Mouse (Mus musculus) embryonic facial prominence, embryonic 15.5 days (tissue): ENCODE measurements around the gene Ifnab. TPM values are rescaled to one million over a fixed set of nuclear protein-coding genes. Genes with fewer than 3 reads are reported as not detected.

Experiments used
- ATAC-seq: fragments of 200-750 bp; cut with Nextera tagmentation; 2 replicates; pipeline ENCODE4 v1.8.0; 2017; ENCODE audit warnings: low read depth, moderate TSS enrichment; ENCODE audit not compliant: insufficient number of reproducible peaks, low FRiP score, low TSS enrichment
- H3K27ac ChIP-seq: fragments of 300-500 bp; sonication (generic); replicated peaks from 2 replicates; pipeline ENCODE4 v1.5.1; 2015; ENCODE audit warnings: mild to moderate bottlenecking, inconsistent platforms
- H3K27me3 ChIP-seq: fragments of 300-500 bp; sonication (generic); 2 replicates; pipeline ENCODE4 v1.6.1; 2015; ENCODE audit warnings: inconsistent platforms
- H3K36me3 ChIP-seq: fragments of 300-500 bp; sonication (generic); 2 replicates; pipeline ENCODE4 v1.6.1; 2015; ENCODE audit warnings: mild to moderate bottlenecking, inconsistent platforms
- H3K4me1 ChIP-seq: fragments of 300-500 bp; sonication (generic); 2 replicates; pipeline ENCODE4 v1.6.1; 2015; ENCODE audit warnings: inconsistent platforms
- H3K4me2 ChIP-seq: fragments of 300-500 bp; sonication (generic); replicated peaks from 2 replicates; pipeline ENCODE4 v1.6.1; 2015; ENCODE audit warnings: mild to moderate bottlenecking, inconsistent platforms
- H3K4me3 ChIP-seq: fragments of 300-500 bp; sonication (generic); replicated peaks from 2 replicates; pipeline ENCODE4 v1.5.1; 2015; ENCODE audit warnings: mild to moderate bottlenecking, inconsistent platforms
- H3K9ac ChIP-seq: fragments of 300-500 bp; sonication (generic); 2 replicates; pipeline ENCODE4 v1.6.1; 2015; ENCODE audit warnings: inconsistent platforms
- H3K9me3 ChIP-seq: fragments of 300-500 bp; sonication (generic); replicated peaks from 2 replicates; pipeline ENCODE4 v1.6.1; 2016; ENCODE audit warnings: inconsistent platforms
- WGBS: fragments of 180-500 bp; shearing (Covaris S2); methylation state at CpG from one replicate; pipeline ENCODE4 v1.1.7; 2015; 5-methylcytosine and 5-hydroxymethylcytosine counted together
- polyA plus RNA-seq: library from polyadenylated mRNA; unstranded; fragments of >200 nt; fragmentation: Nextera tagmentation; extraction: Ambion mirVana; gene quantifications from 2 replicates; pipeline ENCODE4 v1.2.1, GENCODE M21; 2015

Gene Ifnab
- not detected in 2 replicates for polyA plus RNA-seq

GRCm38 (mm10) chr4:88691259-88691658 lies at the start of gene Ifnab:
Gene Ifnab (minus strand): TSS chr4:88691359.
- WGBS: 74% methylated on average over 2 of the region's 2 CpGs
- H3K9ac ChIP-seq: no peak within 1 kb of the TSS
- no peak within 1 kb of the TSS for H3K27ac ChIP-seq

GRCm38 (mm10) chr4:88739036-88739435 lies 47.9 kb upstream of the Ifnab start:
- no peaks in the 10 kb centered on the region for H3K36me3 ChIP-seq
- WGBS: 86% methylated on average over 6 of the region's 6 CpGs
- ATAC-seq: no peak

More at GRCm38 (mm10) chr4:88691259-88691658, at the start of gene Ifnab:
- no peaks in the 10 kb centered on the region for H3K4me1 ChIP-seq
- no peaks in the 10 kb centered on the region for H3K9me3 ChIP-seq
- H3K27me3 ChIP-seq: 0 out of 2 replicates have a peak, but pooled peaks cover 2% of the 10 kb centered on the region
- H3K36me3 ChIP-seq: no peaks in the 10 kb centered on the region
- no peak for ATAC-seq
- no peak within 1 kb of the TSS for H3K4me2 ChIP-seq
- H3K4me3 ChIP-seq: no peak within 1 kb of the TSS

GRCm38 (mm10) chr4:88738480-88738879 lies 47.3 kb upstream of the Ifnab start:
- 3% methylated on average over 2 of the region's 2 CpGs for WGBS
- Histone ChIP-seq H3K4me2 (no peak overlapping the region), H3K36me3 (no peaks in the 10 kb centered on the region), H3K9ac (no peak overlapping the region), H3K9me3 (no peaks in the 10 kb centered on the region), H3K4me3 (no peak overlapping the region), H3K27ac (no peak overlapping the region), H3K27me3 (no peaks in the 10 kb centered on the region), H3K4me1 (no peaks in the 10 kb centered on the region)
- ATAC-seq: no peak

More at GRCm38 (mm10) chr4:88739036-88739435, 47.9 kb upstream of the Ifnab start:
- Histone ChIP-seq H3K4me3 (no peak overlapping the region), H3K4me1 (no peaks in the 10 kb centered on the region), H3K4me2 (no peak overlapping the region), H3K27ac (no peak overlapping the region), H3K9me3 (no peaks in the 10 kb centered on the region), H3K9ac (no peak overlapping the region), H3K27me3 (no peaks in the 10 kb centered on the region)

GRCm38 (mm10) chr4:88727324-88727723 lies 36.2 kb upstream of the Ifnab start:
- no peaks in the 10 kb centered on the region for H3K4me1 ChIP-seq
- H3K4me2 ChIP-seq: no peak overlapping the region
- H3K9ac ChIP-seq: no peak overlapping the region
- no peak overlapping the region for H3K4me3 ChIP-seq
- no peak overlapping the region for H3K27ac ChIP-seq
- no peaks in the 10 kb centered on the region for H3K27me3 ChIP-seq
- no peak for ATAC-seq
- H3K9me3 ChIP-seq: no peaks in the 10 kb centered on the region
- 3% methylated on average over 1 of the region's 1 CpGs for WGBS
- no peaks in the 10 kb centered on the region for H3K36me3 ChIP-seq

- 80% methylated on average over 6 of the region's 6 CpGs for WGBS
- Histone ChIP-seq H3K4me2 (no peak overlapping the region), H3K9ac (no peak overlapping the region), H3K4me3 (no peak overlapping the region), H3K4me1 (no peaks in the 10 kb centered on the region), H3K27ac (no peak overlapping the region), H3K27me3 (no peaks in the 10 kb centered on the region), H3K36me3 (no peaks in the 10 kb centered on the region), H3K9me3 (no peaks in the 10 kb centered on the region)
- ATAC-seq: no peak
Observed at GRCm38 (mm10) chr4:88726727-88727126, 35.6 kb upstream of the Ifnab start.

- H3K9ac ChIP-seq: no peak overlapping the region
- H3K27ac ChIP-seq: 0 out of 2 replicates have a peak overlapping the region, but pooled peaks have one; percentile 12
- H3K4me1 ChIP-seq: peaks cover 19% of the 10 kb centered on the region
- no peak overlapping the region for H3K4me3 ChIP-seq
- 46% methylated on average over 8 of the region's 8 CpGs for WGBS
- no peak for ATAC-seq
- H3K4me2 ChIP-seq: no peak overlapping the region
- H3K27me3 ChIP-seq: no peaks in the 10 kb centered on the region
- no peaks in the 10 kb centered on the region for H3K9me3 ChIP-seq
- H3K36me3 ChIP-seq: peaks cover 8% of the 10 kb centered on the region
Observed at GRCm38 (mm10) chr4:88723497-88724090, 32.4 kb upstream of the Ifnab start.

- Histone ChIP-seq H3K4me3 (peak within 1 kb of the TSS; percentile 88), H3K27me3 (no peaks in the 10 kb centered on the region), H3K4me2 (peak within 1 kb of the TSS; percentile 57), H3K27ac (peak within 1 kb of the TSS; percentile 98), H3K4me1 (peaks cover 19% of the 10 kb centered on the region), H3K9me3 (no peaks in the 10 kb centered on the region), H3K9ac (peak within 1 kb of the TSS; percentile 96), H3K36me3 (peaks cover 8% of the 10 kb centered on the region)
- WGBS: under 1% methylated on average over 82 of the region's 82 CpGs
- ATAC-seq: peak; percentile 99
Observed at GRCm38 (mm10) chr4:88721791-88722721, 30.9 kb upstream of the Ifnab start, which contains the start of the genes Gm26566 and Klhl9. Gene Gm26566 (plus strand): TSS chr4:88721805. Gene Klhl9 (minus strand): TSS chr4:88722465.

GRCm38 (mm10) chr4:88718715-88719114 lies 27.6 kb upstream of the Ifnab start:
- WGBS: 18% methylated on average over 1 of the region's 1 CpGs
- peak overlapping the region; percentile 30 for H3K4me3 ChIP-seq
- H3K9ac ChIP-seq: no peak overlapping the region
- no peak overlapping the region for H3K27ac ChIP-seq
- peaks cover 19% of the 10 kb centered on the region for H3K4me1 ChIP-seq
- H3K9me3 ChIP-seq: no peaks in the 10 kb centered on the region
- H3K27me3 ChIP-seq: no peaks in the 10 kb centered on the region
- no peak for ATAC-seq
- peak overlapping the region; percentile 49 for H3K4me2 ChIP-seq
- peaks cover 25% of the 10 kb centered on the region for H3K36me3 ChIP-seq

- peaks cover 20% of the 10 kb centered on the region for H3K36me3 ChIP-seq
- no peaks in the 10 kb centered on the region for H3K9me3 ChIP-seq
- no peak overlapping the region for H3K27ac ChIP-seq
- no peak overlapping the region for H3K9ac ChIP-seq
- peaks cover 6% of the 10 kb centered on the region for H3K4me1 ChIP-seq
- no peak for ATAC-seq
- H3K4me2 ChIP-seq: no peak overlapping the region
- H3K27me3 ChIP-seq: no peaks in the 10 kb centered on the region
- H3K4me3 ChIP-seq: no peak overlapping the region
Observed at GRCm38 (mm10) chr4:88715059-88715458, 23.9 kb upstream of the Ifnab start.

GRCm38 (mm10) chr4:88714281-88714680 lies 23.1 kb upstream of the Ifnab start:
- no peak overlapping the region for H3K9ac ChIP-seq
- 66% methylated on average over 1 of the region's 1 CpGs for WGBS
- no peaks in the 10 kb centered on the region for H3K9me3 ChIP-seq
- peaks cover 19% of the 10 kb centered on the region; the same call in 1 of the 2 replicates for H3K36me3 ChIP-seq
- ATAC-seq: no peak
- no peak overlapping the region for H3K4me2 ChIP-seq
- H3K4me1 ChIP-seq: 0 out of 2 replicates have a peak, but pooled peaks cover 4% of the 10 kb centered on the region
- H3K27me3 ChIP-seq: no peaks in the 10 kb centered on the region
- H3K4me3 ChIP-seq: no peak overlapping the region
- H3K27ac ChIP-seq: no peak overlapping the region

GRCm38 (mm10) chr4:88707128-88707826 lies 16.1 kb upstream of the Ifnab start:
- Histone ChIP-seq H3K27me3 (no peaks in the 10 kb centered on the region), H3K4me3 (no peak overlapping the region), H3K4me2 (no peak overlapping the region), H3K9ac (no peak overlapping the region), H3K27ac (no peak overlapping the region), H3K4me1 (no peaks in the 10 kb centered on the region), H3K9me3 (no peaks in the 10 kb centered on the region), H3K36me3 (no peaks in the 10 kb centered on the region)
- ATAC-seq: no peak
- 82% methylated on average over 1 of the region's 1 CpGs for WGBS
